Mouse (Mus musculus): ENCODE measurements at regions not wholly inside any gene's neighbourhood (a gene's known extent, or its start where the extent isn't known, plus 50 kb on each side); places are given as distances from the start of the nearest gene placed in this dataset.
A peak's percentile ranks its signal among the peaks of the same experiment; 100 is the strongest.

DNA sequence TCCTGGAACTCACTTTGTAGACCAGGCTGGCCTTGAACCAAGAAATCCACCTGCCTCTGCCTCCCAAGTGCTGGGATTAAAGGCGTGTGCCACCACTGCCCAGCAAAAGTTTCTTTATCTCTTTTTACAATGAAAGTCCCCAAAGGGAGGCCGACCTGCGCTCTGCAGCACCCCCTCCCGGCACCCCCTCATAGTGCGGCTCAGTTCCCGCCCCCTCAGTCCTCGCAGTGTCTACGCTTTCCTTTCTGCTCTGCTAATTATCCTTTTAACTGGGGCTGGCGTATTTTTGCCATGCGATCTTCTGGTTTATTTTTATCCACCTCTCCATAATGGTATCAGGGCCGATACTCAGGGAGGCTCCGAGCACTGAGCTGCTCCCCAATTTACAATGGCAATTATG lies 123.0 kb downstream of the Nectin1 start:
- WGBS = 70% methylated on average over 12 of the region's 12 CpGs
- ATAC-seq (ENCODE audit: low FRiP score) = no peak
- H3K4me1 ChIP-seq (ENCODE audit: insufficient read depth, low read length) = peaks cover 12% of the 10 kb centered on the region; the same call in 1 of the 2 replicates
- H3K9me3 ChIP-seq (ENCODE audit: low read length) = no peaks in the 10 kb centered on the region
- no peak for DNase-seq (ENCODE audit: low spot score)
- H3K27me3 ChIP-seq (ENCODE audit: insufficient read depth, low read length) = no peaks in the 10 kb centered on the region
- no peak overlapping the region for H3K9ac ChIP-seq (replicated peaks; ENCODE audit: low read length, poor library complexity, severe bottlenecking)
- no peak overlapping the region for H3K4me3 ChIP-seq (ENCODE audit: low read depth, low read length)
- no peak for TF ChIP-seq CTCF (IDR thresholded peaks at IDR 0.05)
- H3K36me3 ChIP-seq (ENCODE audit: insufficient read depth, low read length) = no peaks in the 10 kb centered on the region
- no peak overlapping the region for H3K27ac ChIP-seq (ENCODE audit: low read depth, low read length)
- H3K4me2 ChIP-seq (ENCODE audit: low read depth, low read length, poor library complexity, severe bottlenecking) = no peak overlapping the region

DNA sequence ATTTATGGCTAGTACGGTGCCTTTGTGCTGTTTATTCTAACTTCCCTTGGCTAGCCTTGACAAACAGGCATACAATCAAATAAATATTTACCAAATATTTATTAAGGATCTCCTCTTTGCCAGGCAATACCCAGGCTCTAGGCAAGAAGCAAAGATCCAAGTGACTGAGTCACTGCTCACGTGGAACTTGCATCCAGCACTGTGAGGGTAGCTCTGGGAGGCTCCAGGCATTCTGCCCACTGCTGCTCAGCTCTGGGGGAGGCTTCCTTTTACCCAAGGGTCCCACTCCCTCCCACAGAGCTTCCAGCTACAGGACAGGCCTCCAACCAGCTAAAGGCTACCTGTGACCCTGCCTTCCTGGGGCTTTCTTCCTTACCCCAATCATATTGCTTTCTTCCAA lies 130.1 kb downstream of the Nectin1 start:
- WGBS = 85% methylated on average over 2 of the region's 2 CpGs
- peaks cover 4% of the 10 kb centered on the region for H3K27me3 ChIP-seq (ENCODE audit: insufficient read depth, low read length)
- no peak overlapping the region for H3K4me3 ChIP-seq (ENCODE audit: low read depth, low read length)
- TF ChIP-seq CTCF (IDR thresholded peaks at IDR 0.05) = no peak
- no peak overlapping the region for H3K4me2 ChIP-seq (ENCODE audit: low read depth, low read length, poor library complexity, severe bottlenecking)
- DNase-seq (ENCODE audit: low spot score) (no peak), ATAC-seq (ENCODE audit: low FRiP score) (no peak)
- H3K9me3 ChIP-seq (ENCODE audit: low read length) = no peaks in the 10 kb centered on the region
- H3K36me3 ChIP-seq (ENCODE audit: insufficient read depth, low read length) = no peaks in the 10 kb centered on the region
- H3K27ac ChIP-seq (ENCODE audit: low read depth, low read length) = no peak overlapping the region
- H3K9ac ChIP-seq (replicated peaks; ENCODE audit: low read length, poor library complexity, severe bottlenecking) = no peak overlapping the region
- H3K4me1 ChIP-seq (ENCODE audit: insufficient read depth, low read length) = no peaks in the 10 kb centered on the region

DNA sequence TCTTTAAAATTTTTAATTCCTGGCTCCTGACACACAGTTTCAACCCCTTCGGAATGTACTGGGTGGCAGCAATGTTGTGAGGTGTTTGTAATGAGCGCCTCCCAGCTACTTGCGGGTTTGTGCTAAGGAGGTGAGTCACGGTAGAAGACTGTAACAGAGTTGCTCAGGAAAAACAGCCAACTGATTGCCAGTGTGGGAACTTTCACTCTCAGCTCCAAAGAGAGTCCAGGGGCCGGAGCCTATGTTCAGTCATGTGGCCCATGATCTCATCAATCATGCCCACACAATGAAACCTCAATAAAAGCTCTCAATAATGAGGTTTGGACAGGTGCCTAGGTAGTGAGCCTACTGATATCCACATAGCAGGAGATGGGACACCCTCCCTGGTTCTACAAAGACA lies 130.5 kb downstream of the Nectin1 start:
- DNase-seq (ENCODE audit: low spot score) (no peak), ATAC-seq (ENCODE audit: low FRiP score) (no peak)
- WGBS = 84% methylated on average over 5 of the region's 5 CpGs
- Histone ChIP-seq H3K9ac (replicated peaks; ENCODE audit: low read length, poor library complexity, severe bottlenecking) (no peak overlapping the region), H3K27ac (ENCODE audit: low read depth, low read length) (no peak overlapping the region), H3K9me3 (ENCODE audit: low read length) (no peaks in the 10 kb centered on the region), H3K4me1 (ENCODE audit: insufficient read depth, low read length) (0 out of 2 replicates have a peak, but pooled peaks cover under 1% of the 10 kb centered on the region), H3K27me3 (ENCODE audit: insufficient read depth, low read length) (peaks cover 9% of the 10 kb centered on the region), H3K4me3 (ENCODE audit: low read depth, low read length) (no peak overlapping the region), H3K4me2 (ENCODE audit: low read depth, low read length, poor library complexity, severe bottlenecking) (no peak overlapping the region), H3K36me3 (ENCODE audit: insufficient read depth, low read length) (no peaks in the 10 kb centered on the region)
- TF ChIP-seq CTCF (IDR thresholded peaks at IDR 0.05) = no peak

DNA sequence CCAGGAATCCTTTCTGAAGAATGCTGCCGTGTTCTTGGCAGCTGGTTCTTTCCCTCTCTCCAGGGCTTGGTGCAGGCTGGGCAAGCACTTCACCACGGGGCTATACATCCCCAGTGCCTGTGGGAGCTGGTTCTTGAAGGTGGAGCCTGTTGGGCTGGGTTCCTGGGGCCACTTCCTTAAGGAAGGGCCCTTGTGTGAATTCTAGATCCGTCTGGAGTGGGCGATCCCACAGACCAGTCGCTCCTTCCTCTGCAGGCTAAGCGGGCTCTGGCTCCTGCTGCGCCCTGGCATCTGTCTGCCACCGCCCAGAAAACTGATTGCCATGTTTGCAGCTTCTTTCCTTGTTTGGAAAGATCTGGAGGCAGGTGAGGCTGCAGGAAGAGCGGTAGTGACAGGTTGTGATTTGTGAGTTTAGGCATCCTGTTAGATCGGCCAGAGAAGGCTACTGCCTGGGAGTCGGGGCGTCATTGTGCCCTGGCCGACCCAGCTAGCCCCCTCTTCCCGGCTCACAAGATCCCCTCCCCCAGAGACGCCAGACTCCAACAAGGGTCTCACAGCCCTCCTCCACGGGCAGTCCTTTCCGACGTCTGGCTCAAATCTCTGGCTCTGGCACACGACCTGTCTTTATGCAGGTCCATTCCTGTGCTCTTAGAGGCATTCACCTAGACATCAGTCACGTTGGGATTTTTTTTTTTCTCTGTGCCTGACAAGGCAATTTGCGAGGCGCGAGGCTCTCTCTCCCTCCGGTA lies 135.6 kb downstream of the Nectin1 start:
- H3K27me3 ChIP-seq (ENCODE audit: insufficient read depth, low read length) = peaks cover 15% of the 10 kb centered on the region
- H3K4me1 ChIP-seq (ENCODE audit: insufficient read depth, low read length) = peaks cover 6% of the 10 kb centered on the region
- H3K9ac ChIP-seq (replicated peaks; ENCODE audit: low read length, poor library complexity, severe bottlenecking) = peak overlapping the region; percentile 51; the same call in 1 of the 2 replicates
- H3K9me3 ChIP-seq (ENCODE audit: low read length) = no peaks in the 10 kb centered on the region
- H3K4me3 ChIP-seq (ENCODE audit: low read depth, low read length) = peak overlapping the region; percentile 33
- H3K36me3 ChIP-seq (ENCODE audit: insufficient read depth, low read length) = no peaks in the 10 kb centered on the region
- 4% methylated on average over 24 of the region's 24 CpGs for WGBS
- no peak for TF ChIP-seq CTCF (IDR thresholded peaks at IDR 0.05)
- no peak for DNase-seq (ENCODE audit: low spot score)
- H3K4me2 ChIP-seq (ENCODE audit: low read depth, low read length, poor library complexity, severe bottlenecking) = peak overlapping the region; percentile 59
- ATAC-seq (ENCODE audit: low FRiP score) = no peak
- H3K27ac ChIP-seq (ENCODE audit: low read depth, low read length) = no peak overlapping the region

DNA sequence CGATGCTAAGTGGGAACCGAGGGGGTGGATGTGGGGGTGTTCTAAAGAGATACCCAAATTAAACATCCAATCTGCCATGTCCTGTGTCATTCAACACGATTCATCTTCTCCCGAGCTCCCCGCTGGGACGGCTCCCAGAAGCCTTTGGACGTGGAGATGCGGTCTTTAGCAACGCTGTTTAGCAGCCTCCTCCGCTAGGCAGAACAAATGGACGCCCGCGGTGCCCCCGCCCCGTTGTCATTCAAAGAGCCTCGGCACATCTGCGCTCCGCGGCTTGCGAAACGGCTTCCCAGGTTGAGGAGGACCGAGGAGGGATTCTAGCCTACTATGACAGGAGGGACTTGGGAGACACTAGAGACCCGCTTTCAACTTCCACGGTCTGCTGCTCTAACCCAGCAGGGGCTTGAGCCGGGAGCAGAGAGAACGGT lies 136.2 kb downstream of the Nectin1 start:
- Histone ChIP-seq H3K9ac (replicated peaks; ENCODE audit: low read length, poor library complexity, severe bottlenecking) (peak overlapping the region; percentile 51; the same call in 1 of the 2 replicates), H3K27me3 (ENCODE audit: insufficient read depth, low read length) (peaks cover 15% of the 10 kb centered on the region), H3K36me3 (ENCODE audit: insufficient read depth, low read length) (no peaks in the 10 kb centered on the region), H3K4me1 (ENCODE audit: insufficient read depth, low read length) (peaks cover 6% of the 10 kb centered on the region), H3K27ac (ENCODE audit: low read depth, low read length) (no peak overlapping the region), H3K4me2 (ENCODE audit: low read depth, low read length, poor library complexity, severe bottlenecking) (peak overlapping the region; percentile 59), H3K4me3 (ENCODE audit: low read depth, low read length) (peak overlapping the region; percentile 33), H3K9me3 (ENCODE audit: low read length) (no peaks in the 10 kb centered on the region)
- WGBS = under 1% methylated on average over 26 of the region's 26 CpGs
- no peak for TF ChIP-seq CTCF (IDR thresholded peaks at IDR 0.05)
- ATAC-seq (ENCODE audit: low FRiP score) = 0 out of 2 replicates have a peak, but pooled peaks have one; percentile 27
- DNase-seq (ENCODE audit: low spot score) = peak; percentile 60

DNA sequence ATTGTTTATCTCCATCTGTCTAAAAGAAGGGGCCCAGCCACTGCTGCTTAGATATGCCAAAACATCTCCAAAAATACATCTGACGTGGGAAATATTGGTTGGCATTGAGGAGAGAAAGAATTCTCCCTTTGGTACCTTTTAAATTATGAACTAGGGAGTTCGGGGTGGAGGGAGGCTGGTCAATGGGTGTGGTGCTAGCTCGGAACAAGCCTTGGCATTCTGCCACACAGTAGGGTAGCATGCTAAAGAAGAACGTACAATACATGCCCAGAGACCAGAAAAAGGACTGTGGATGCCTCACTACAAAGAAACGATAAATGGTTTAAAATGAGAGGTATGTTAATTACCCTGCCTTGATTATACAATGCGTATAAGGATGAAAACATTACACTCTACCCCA lies 149.3 kb downstream of the Nectin1 start:
- Histone ChIP-seq H3K36me3 (ENCODE audit: insufficient read depth, low read length) (no peaks in the 10 kb centered on the region), H3K27me3 (ENCODE audit: insufficient read depth, low read length) (no peaks in the 10 kb centered on the region), H3K4me3 (ENCODE audit: low read depth, low read length) (no peak overlapping the region), H3K9me3 (ENCODE audit: low read length) (no peaks in the 10 kb centered on the region), H3K27ac (ENCODE audit: low read depth, low read length) (no peak overlapping the region), H3K4me1 (ENCODE audit: insufficient read depth, low read length) (no peaks in the 10 kb centered on the region), H3K9ac (replicated peaks; ENCODE audit: low read length, poor library complexity, severe bottlenecking) (no peak overlapping the region), H3K4me2 (ENCODE audit: low read depth, low read length, poor library complexity, severe bottlenecking) (no peak overlapping the region)
- DNase-seq (ENCODE audit: low spot score) = no peak
- no peak for ATAC-seq (ENCODE audit: low FRiP score)
- TF ChIP-seq CTCF (IDR thresholded peaks at IDR 0.05) = no peak
- WGBS = 47% methylated on average over 6 of the region's 6 CpGs

All from midbrain, postnatal 0 days (tissue).